Mouse (Mus musculus): Measurements from ENCODE around the gene Gtf2ird1.

DNA sequence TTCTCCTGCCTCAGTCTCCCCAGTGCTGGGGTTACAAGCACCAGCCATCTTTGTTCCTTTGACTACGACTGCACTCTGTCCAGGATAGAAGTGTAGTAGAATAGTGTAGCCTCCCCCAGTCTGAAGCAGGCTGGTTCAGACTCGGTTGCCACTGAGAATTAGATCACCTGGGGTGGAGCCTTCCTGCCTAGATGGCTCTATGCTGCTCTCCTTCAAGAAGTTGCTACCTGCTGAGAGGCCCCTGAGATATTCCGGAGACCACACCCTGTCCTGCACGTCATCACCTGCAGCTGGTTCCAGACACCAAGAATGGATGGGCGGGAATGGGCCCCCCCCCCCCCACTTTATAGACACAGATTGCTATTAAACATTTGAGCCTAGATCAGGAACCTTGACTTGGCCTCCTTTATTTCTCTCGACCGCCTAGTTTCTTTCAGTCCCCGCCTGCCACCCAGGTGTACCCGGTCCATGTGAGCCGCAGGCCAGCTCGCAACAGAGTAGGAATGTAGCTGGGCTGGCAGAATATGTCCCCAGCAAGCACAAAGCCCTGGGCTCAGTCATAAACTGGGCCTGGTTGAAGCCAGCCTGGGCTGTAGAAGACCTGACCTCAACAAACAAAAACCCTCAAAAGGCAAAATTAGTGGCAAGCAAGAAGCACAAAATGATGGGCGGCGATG, 19.6 kb downstream of the Gtf2ird1 start:
- TF ChIP-seq POLR2A (IDR thresholded peaks at IDR 0.05; ENCODE audit: insufficient read length, low read depth) (no peak), TCF12 (IDR thresholded peaks at IDR 0.05; ENCODE audit: insufficient read depth, poor library complexity, severe bottlenecking) (no peak)

Data from myocyte (in vitro differentiated cells).